Mouse (Mus musculus): ENCODE measurements around the gene Il34.
A peak's percentile ranks its signal among the peaks of the same experiment; 100 is the strongest.

- TF ChIP-seq CTCF (IDR thresholded peaks at IDR 0.05; ENCODE audit: extremely low read depth, insufficient read depth, low read length) (no peak), POLR2A (IDR thresholded peaks at IDR 0.05; ENCODE audit: extremely low read depth, insufficient read depth, low read length) (peak; percentile 52; the same call in 1 of the 2 replicates)
Observed at GRCm38 (mm10) chr8:110754713-110755112, 51.0 kb downstream of the Il34 start.

Measured in cortical plate, adult 2 months (tissue).